In the genomic region with DNA sequence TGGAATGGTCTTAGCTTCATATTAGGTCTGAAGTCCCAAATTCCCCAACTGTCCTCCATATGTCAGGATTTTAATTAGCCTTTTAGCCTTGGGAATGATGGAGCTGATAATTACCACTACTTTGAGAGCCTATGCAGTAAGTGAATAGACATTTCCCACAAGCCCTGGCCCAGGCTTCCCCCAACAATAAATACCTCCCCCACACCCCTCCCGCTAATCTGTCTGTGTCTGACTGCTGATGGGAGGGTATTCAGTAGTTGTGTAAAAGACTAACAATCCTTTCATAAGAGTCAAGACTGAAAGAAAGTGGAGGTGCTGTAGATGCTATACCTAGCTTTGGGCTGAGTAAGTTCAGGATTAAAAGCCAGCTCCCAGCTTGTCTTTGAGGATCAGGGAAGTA, we compare ENCODE assay signal across 25 mouse cellular contexts. TPM values are rescaled to one million over a fixed set of nuclear protein-coding genes. Genes with fewer than 3 reads are reported as not detected.
"Had no signal": no experiment of that assay in that cellular context is flagged by ENCODE, and none has a peak within 500 bp of the region (broad histone marks: within the 10 kb centered on the region; RNA-seq: fewer than 3 reads in every experiment).

No protein-coding gene starts in this region.

- H3K27me3 ChIP-seq: liver, embryonic 15.5 days; lung, embryonic 15.5 days; megakaryocyte, embryonic 14.5 days; midbrain, embryonic 13.5 days; midbrain, embryonic 15.5 days; neural tube, embryonic 12.5 days; stomach, embryonic 15.5 days had no signal

- H3K36me3 ChIP-seq: liver, embryonic 15.5 days; lung, embryonic 15.5 days; midbrain, embryonic 13.5 days; midbrain, embryonic 15.5 days; neural tube, embryonic 12.5 days; stomach, embryonic 15.5 days had no signal

- DNase-seq: liver, postnatal 0 days; lung, adult 2 months; lung, postnatal 14 days; lung, postnatal 36 days; right cerebral cortex, postnatal 14 days; thymus, postnatal 14 days; thymus, postnatal 36 days had no signal

- H3K4me1 ChIP-seq: liver, embryonic 15.5 days; lung, embryonic 15.5 days; megakaryocyte, embryonic 14.5 days; midbrain, embryonic 13.5 days; midbrain, embryonic 15.5 days; neural tube, embryonic 12.5 days; stomach, embryonic 15.5 days had no signal

- ATAC-seq: liver, postnatal 0 days; lung, postnatal 0 days; midbrain, embryonic 13.5 days; midbrain, embryonic 15.5 days had no signal

- H3K4me2 ChIP-seq: liver, embryonic 15.5 days; lung, embryonic 15.5 days; midbrain, embryonic 11.5 days; midbrain, embryonic 13.5 days; midbrain, embryonic 15.5 days; neural tube, embryonic 12.5 days; stomach, embryonic 15.5 days had no signal

- H3K4me3 ChIP-seq: liver, embryonic 15.5 days; lung, embryonic 15.5 days; megakaryocyte, embryonic 14.5 days; midbrain, embryonic 13.5 days; midbrain, embryonic 15.5 days; neural tube, embryonic 12.5 days; stomach, embryonic 15.5 days had no signal

- H3K9me3 ChIP-seq: liver, embryonic 15.5 days; lung, embryonic 15.5 days; midbrain, embryonic 13.5 days; midbrain, embryonic 15.5 days; neural tube, embryonic 12.5 days; stomach, embryonic 15.5 days had no signal

- H3K9ac ChIP-seq: liver, embryonic 15.5 days; liver, postnatal 0 days; lung, embryonic 15.5 days; midbrain, embryonic 13.5 days; midbrain, embryonic 15.5 days; neural tube, embryonic 12.5 days; stomach, embryonic 15.5 days had no signal

- H3K27ac ChIP-seq: liver, embryonic 15.5 days; lung, embryonic 15.5 days; macrophage; midbrain, embryonic 13.5 days; midbrain, embryonic 15.5 days; neural tube, embryonic 12.5 days; stomach, embryonic 15.5 days; stomach, postnatal 0 days had no signal

RNA-seq across cellular contexts. Expression of gene 2300003K06Rik, which starts 4.3 kb away (rescaled TPM):
- total RNA-seq: megakaryocyte progenitor cell, adult 5-6 weeks; monocyte, adult 5-6 weeks; neutrophil, adult 5-6 weeks had no signal
- polyA plus RNA-seq: liver, embryonic 15.5 days; liver, postnatal 0 days; lung, adult 2 months; lung, embryonic 15.5 days; lung, postnatal 0 days; macrophage; midbrain, embryonic 11.5 days; midbrain, embryonic 13.5 days; midbrain, embryonic 15.5 days; neural tube, embryonic 12.5 days; neural tube, embryonic 14.5 days; spleen, adult 2 months; stomach, embryonic 15.5 days; stomach, postnatal 0 days; testis, adult 2 months; thymus, postnatal 0 days had no signal

RNA-seq across cellular contexts. Expression of gene Krtap4-16, which starts 9.2 kb away (rescaled TPM):
- total RNA-seq: megakaryocyte progenitor cell, adult 5-6 weeks; monocyte, adult 5-6 weeks; neutrophil, adult 5-6 weeks had no signal
- polyA plus RNA-seq: liver, embryonic 15.5 days; liver, postnatal 0 days; lung, adult 2 months; lung, embryonic 15.5 days; lung, postnatal 0 days; macrophage; midbrain, embryonic 11.5 days; midbrain, embryonic 13.5 days; midbrain, embryonic 15.5 days; neural tube, embryonic 12.5 days; neural tube, embryonic 14.5 days; spleen, adult 2 months; stomach, embryonic 15.5 days; stomach, postnatal 0 days; testis, adult 2 months; thymus, postnatal 0 days had no signal

RNA-seq across cellular contexts. Expression of gene Gm11568, which starts 15.5 kb away (rescaled TPM):
- total RNA-seq: megakaryocyte progenitor cell, adult 5-6 weeks; monocyte, adult 5-6 weeks; neutrophil, adult 5-6 weeks had no signal
- polyA plus RNA-seq: liver, embryonic 15.5 days; liver, postnatal 0 days; lung, adult 2 months; lung, embryonic 15.5 days; lung, postnatal 0 days; macrophage; midbrain, embryonic 11.5 days; midbrain, embryonic 13.5 days; midbrain, embryonic 15.5 days; neural tube, embryonic 12.5 days; neural tube, embryonic 14.5 days; spleen, adult 2 months; stomach, embryonic 15.5 days; stomach, postnatal 0 days; testis, adult 2 months; thymus, postnatal 0 days had no signal

RNA-seq across cellular contexts. Expression of gene Gm11559, which starts 22.1 kb away (rescaled TPM):
- total RNA-seq: megakaryocyte progenitor cell, adult 5-6 weeks; monocyte, adult 5-6 weeks; neutrophil, adult 5-6 weeks had no signal
- polyA plus RNA-seq: liver, embryonic 15.5 days; liver, postnatal 0 days; lung, adult 2 months; lung, embryonic 15.5 days; lung, postnatal 0 days; macrophage; midbrain, embryonic 11.5 days; midbrain, embryonic 13.5 days; midbrain, embryonic 15.5 days; neural tube, embryonic 12.5 days; neural tube, embryonic 14.5 days; spleen, adult 2 months; stomach, embryonic 15.5 days; stomach, postnatal 0 days; testis, adult 2 months; thymus, postnatal 0 days had no signal

RNA-seq across cellular contexts. Expression of gene Gm11564, which starts 26.7 kb away (rescaled TPM):
- total RNA-seq: megakaryocyte progenitor cell, adult 5-6 weeks; monocyte, adult 5-6 weeks; neutrophil, adult 5-6 weeks had no signal
- polyA plus RNA-seq: liver, embryonic 15.5 days; liver, postnatal 0 days; lung, adult 2 months; lung, embryonic 15.5 days; lung, postnatal 0 days; macrophage; midbrain, embryonic 11.5 days; midbrain, embryonic 13.5 days; midbrain, embryonic 15.5 days; neural tube, embryonic 12.5 days; neural tube, embryonic 14.5 days; spleen, adult 2 months; stomach, embryonic 15.5 days; stomach, postnatal 0 days; thymus, postnatal 0 days had no signal
